In genomic region chr5:81060950-81061349, GRCm38 (mm10) we compare ENCODE assay signal across 19 mouse cellular contexts. TPM values are rescaled to one million over a fixed set of nuclear protein-coding genes. Genes with fewer than 3 reads are reported as not detected.
DNase-seq lines count a peak whose midpoint lies in the region; ATAC-seq lines count a peak whose summit lies in the region.
"Had no signal": no experiment of that assay in that cellular context is flagged by ENCODE, and none has a peak within 500 bp of the region (broad histone marks: within the 10 kb centered on the region; RNA-seq: fewer than 3 reads in every experiment).

No protein-coding gene starts in this region.

- no peak for DNase-seq in hindbrain, embryonic 11.5 days (ENCODE audit: low spot score)
- no peak for DNase-seq in hindbrain, embryonic 14.5 days (ENCODE audit: low spot score)
- no peak for DNase-seq in midbrain, embryonic 14.5 days
- no peak for DNase-seq in thymus, postnatal 10 days (ENCODE audit: low spot score in 2 of 2)
- DNase-seq: adrenal gland, postnatal 14 days; cerebellum, adult 11-12 months; cerebellum, adult 9-10 months; cerebellum, postnatal 25 days; forebrain, postnatal 0 days; gastrocnemius, postnatal 14 days had no signal

- no peaks in the 10 kb centered on the region for H3K4me1 ChIP-seq in hindbrain, embryonic 11.5 days (replicated peaks; ENCODE audit: control insufficient read depth, insufficient read depth, low read length)
- H3K4me1 ChIP-seq in hindbrain, embryonic 14.5 days (replicated peaks; ENCODE audit: control insufficient read depth, insufficient read depth, low read length) = peaks cover 24% of the 10 kb centered on the region
- H3K4me1 ChIP-seq in midbrain, embryonic 12.5 days = peaks cover 16% of the 10 kb centered on the region
- peaks cover 24% of the 10 kb centered on the region for H3K4me1 ChIP-seq in midbrain, embryonic 14.5 days (ENCODE audit: control insufficient read depth, insufficient read depth, low read length)
- H3K4me1 ChIP-seq in hindbrain, embryonic 13.5 days (replicated peaks) = peaks cover 23% of the 10 kb centered on the region
- H3K4me1 ChIP-seq: embryonic facial prominence, embryonic 10.5 days; heart, embryonic 12.5 days had no signal

- peak; percentile 48; the same call in 1 of the 2 replicates for ATAC-seq in hindbrain, embryonic 11.5 days (ENCODE audit: low FRiP score)
- ATAC-seq in hindbrain, embryonic 14.5 days (ENCODE audit: low FRiP score) = no peak
- peak; percentile 59; the same call in 1 of the 2 replicates for ATAC-seq in midbrain, embryonic 12.5 days (ENCODE audit: low FRiP score, low read depth)
- ATAC-seq in midbrain, embryonic 14.5 days (ENCODE audit: low FRiP score, low TSS enrichment) = no peak
- no peak; the same call in 1 of the 2 replicates for ATAC-seq in hindbrain, embryonic 13.5 days (ENCODE audit: low FRiP score)
- ATAC-seq: activated CD4-positive, CD25-positive, alpha-beta regulatory T cell, adult 4 months; forebrain, embryonic 13.5 days; forebrain, postnatal 0 days; Patski had no signal

- H3K4me2 ChIP-seq in hindbrain, embryonic 11.5 days (replicated peaks; ENCODE audit: low read depth, low read length) = no peak overlapping the region
- no peak overlapping the region for H3K4me2 ChIP-seq in hindbrain, embryonic 14.5 days (replicated peaks)
- 0 out of 2 replicates have a peak overlapping the region, but pooled peaks have one; percentile 0 for H3K4me2 ChIP-seq in midbrain, embryonic 12.5 days (replicated peaks)
- H3K4me2 ChIP-seq in midbrain, embryonic 14.5 days (ENCODE audit: low read length) = no peak overlapping the region
- no peak overlapping the region for H3K4me2 ChIP-seq in hindbrain, embryonic 13.5 days
- H3K4me2 ChIP-seq: forebrain, embryonic 13.5 days; heart, embryonic 12.5 days; hindbrain, embryonic 15.5 days had no signal

- 27% methylated on average over 2 of the region's 2 CpGs for WGBS in hindbrain, embryonic 11.5 days
- 14% methylated on average over 2 of the region's 2 CpGs for WGBS in hindbrain, embryonic 14.5 days
- WGBS in midbrain, embryonic 12.5 days = 13% methylated on average over 2 of the region's 2 CpGs
- 4% methylated on average over 2 of the region's 2 CpGs for WGBS in midbrain, embryonic 14.5 days
- 8% methylated on average over 2 of the region's 2 CpGs for WGBS in hindbrain, embryonic 13.5 days

- no peak overlapping the region for H3K4me3 ChIP-seq in hindbrain, embryonic 11.5 days (ENCODE audit: low read depth, low read length)
- H3K4me3 ChIP-seq in hindbrain, embryonic 14.5 days (replicated peaks; ENCODE audit: low read length) = no peak overlapping the region
- H3K4me3 ChIP-seq in midbrain, embryonic 12.5 days = no peak overlapping the region
- H3K4me3 ChIP-seq in midbrain, embryonic 14.5 days (replicated peaks; ENCODE audit: low read depth, low read length) = no peak overlapping the region
- no peak overlapping the region for H3K4me3 ChIP-seq in hindbrain, embryonic 13.5 days
- H3K4me3 ChIP-seq: embryonic facial prominence, embryonic 10.5 days; forebrain, embryonic 13.5 days; heart, embryonic 12.5 days; hindbrain, embryonic 15.5 days had no signal

- H3K9ac ChIP-seq in hindbrain, embryonic 11.5 days (ENCODE audit: low read depth, low read length) = no peak overlapping the region
- no peak overlapping the region for H3K9ac ChIP-seq in hindbrain, embryonic 14.5 days
- H3K9ac ChIP-seq in midbrain, embryonic 12.5 days (replicated peaks) = no peak overlapping the region
- no peak overlapping the region for H3K9ac ChIP-seq in midbrain, embryonic 14.5 days (replicated peaks; ENCODE audit: low read length)
- H3K9ac ChIP-seq in hindbrain, embryonic 13.5 days = no peak overlapping the region
- H3K9ac ChIP-seq: forebrain, embryonic 13.5 days; forebrain, postnatal 0 days; heart, embryonic 12.5 days; hindbrain, embryonic 15.5 days had no signal

- H3K9me3 ChIP-seq in hindbrain, embryonic 11.5 days (ENCODE audit: control insufficient read depth, low read length) = no peaks in the 10 kb centered on the region
- no peaks in the 10 kb centered on the region for H3K9me3 ChIP-seq in hindbrain, embryonic 14.5 days (ENCODE audit: control insufficient read depth, low read length)
- no peaks in the 10 kb centered on the region for H3K9me3 ChIP-seq in midbrain, embryonic 12.5 days
- no peaks in the 10 kb centered on the region for H3K9me3 ChIP-seq in midbrain, embryonic 14.5 days (ENCODE audit: control insufficient read depth, low read length)
- no peaks in the 10 kb centered on the region for H3K9me3 ChIP-seq in hindbrain, embryonic 13.5 days
- H3K9me3 ChIP-seq: embryonic facial prominence, embryonic 10.5 days; forebrain, embryonic 13.5 days; heart, embryonic 12.5 days; hindbrain, embryonic 15.5 days had no signal

- H3K27ac ChIP-seq in hindbrain, embryonic 11.5 days (ENCODE audit: low read depth, low read length) = no peak overlapping the region
- H3K27ac ChIP-seq in hindbrain, embryonic 14.5 days = no peak overlapping the region
- H3K27ac ChIP-seq in midbrain, embryonic 12.5 days (replicated peaks) = 0 out of 2 replicates have a peak overlapping the region, but pooled peaks have one; percentile 4
- H3K27ac ChIP-seq in midbrain, embryonic 14.5 days (replicated peaks; ENCODE audit: low read depth, low read length) = no peak overlapping the region
- peak overlapping the region; percentile 50; the same call in 1 of the 2 replicates for H3K27ac ChIP-seq in hindbrain, embryonic 13.5 days
- H3K27ac ChIP-seq: embryonic facial prominence, embryonic 10.5 days; forebrain, embryonic 13.5 days; hindbrain, embryonic 15.5 days had no signal

- H3K36me3 ChIP-seq in hindbrain, embryonic 11.5 days (ENCODE audit: control insufficient read depth, insufficient read depth, low read length) = no peaks in the 10 kb centered on the region
- no peaks in the 10 kb centered on the region for H3K36me3 ChIP-seq in hindbrain, embryonic 14.5 days (replicated peaks; ENCODE audit: control insufficient read depth, insufficient read depth)
- H3K36me3 ChIP-seq in midbrain, embryonic 12.5 days = no peaks in the 10 kb centered on the region
- H3K36me3 ChIP-seq in midbrain, embryonic 14.5 days (ENCODE audit: control insufficient read depth, insufficient read depth, low read length) = no peaks in the 10 kb centered on the region
- no peaks in the 10 kb centered on the region for H3K36me3 ChIP-seq in hindbrain, embryonic 13.5 days
- H3K36me3 ChIP-seq: embryonic facial prominence, embryonic 10.5 days; heart, embryonic 12.5 days; hindbrain, embryonic 15.5 days had no signal

- H3K27me3 ChIP-seq in hindbrain, embryonic 11.5 days (ENCODE audit: control insufficient read depth, insufficient read depth, low read length) = no peaks in the 10 kb centered on the region
- no peaks in the 10 kb centered on the region for H3K27me3 ChIP-seq in hindbrain, embryonic 14.5 days (ENCODE audit: control insufficient read depth, insufficient read depth, low read length)
- no peaks in the 10 kb centered on the region for H3K27me3 ChIP-seq in midbrain, embryonic 12.5 days
- H3K27me3 ChIP-seq in midbrain, embryonic 14.5 days (ENCODE audit: control insufficient read depth, insufficient read depth, low read length) = no peaks in the 10 kb centered on the region
- H3K27me3 ChIP-seq in hindbrain, embryonic 13.5 days = no peaks in the 10 kb centered on the region
- H3K27me3 ChIP-seq: CH12.LX; forebrain, embryonic 13.5 days; heart, embryonic 12.5 days; hindbrain, embryonic 15.5 days had no signal

RNA-seq across cellular contexts. Expression of gene Adgrl3, which starts 41.0 kb away (rescaled TPM):
- 30.9 and 40.2 TPM in 2 replicates for polyA plus RNA-seq in hindbrain, embryonic 11.5 days (2014; fragmentation: Nextera tagmentation; extraction: Ambion mirVana)
- polyA plus RNA-seq in hindbrain, embryonic 14.5 days (2014; fragmentation: Nextera tagmentation; extraction: Ambion mirVana) = 77.7 and 78.7 TPM in 2 replicates
- 40.7 and 45.9 TPM in 2 replicates for polyA plus RNA-seq in midbrain, embryonic 12.5 days (2016; fragmentation: Nextera tagmentation; extraction: Ambion mirVana)
- polyA plus RNA-seq in midbrain, embryonic 14.5 days (2014; fragmentation: Nextera tagmentation; extraction: Ambion mirVana) = 77.5 and 79.7 TPM in 2 replicates
- polyA plus RNA-seq in hindbrain, embryonic 13.5 days (2015; fragmentation: Nextera tagmentation; extraction: Ambion mirVana) = 64.6 and 65.5 TPM in 2 replicates

Comparison
In these comparisons a context has a peak if more than half of its experiments do, and no peak if none do; other contexts are left out.
1. ATAC-seq: peak in hindbrain, embryonic 11.5 days (single experiment) and midbrain, embryonic 12.5 days (single experiment); none in hindbrain, embryonic 14.5 days (single experiment), midbrain, embryonic 14.5 days (single experiment) and hindbrain, embryonic 13.5 days (single experiment).
2. H3K27ac ChIP-seq: peak in midbrain, embryonic 12.5 days (single experiment) and hindbrain, embryonic 13.5 days (single experiment); none in hindbrain, embryonic 11.5 days (single experiment), hindbrain, embryonic 14.5 days (single experiment) and midbrain, embryonic 14.5 days (single experiment).